Mouse (Mus musculus) stomach, embryonic 15.5 days (tissue): ENCODE data around the gene Krt28. TPM values are rescaled to one million over a fixed set of nuclear protein-coding genes. Genes with fewer than 3 reads are reported as not detected.
A peak's percentile ranks its signal among the peaks of the same experiment; 100 is the strongest.

ENCODE experiments used
- ATAC-seq: fragments of 200-750 bp; cut with Nextera tagmentation; 2 replicates; pipeline ENCODE4 v1.8.0; 2017; ENCODE audit warnings: low read depth, moderate number of reproducible peaks, moderate TSS enrichment; ENCODE audit not compliant: insufficient read depth, low FRiP score
- H3K27ac ChIP-seq: fragments of 300-500 bp; sonication (generic); 2 replicates; pipeline ENCODE4 v1.5.1; 2015; ENCODE audit warnings: mild to moderate bottlenecking, inconsistent platforms
- H3K27me3 ChIP-seq: fragments of 300-500 bp; sonication (generic); replicated peaks from 2 replicates; pipeline ENCODE4 v1.6.1; 2015; ENCODE audit warnings: inconsistent platforms
- H3K36me3 ChIP-seq: fragments of 300-500 bp; sonication (generic); 2 replicates; pipeline ENCODE4 v1.6.1; 2015; ENCODE audit warnings: inconsistent platforms
- H3K4me1 ChIP-seq: fragments of 300-500 bp; sonication (generic); 2 replicates; pipeline ENCODE4 v1.6.1; 2015; ENCODE audit warnings: inconsistent platforms
- H3K4me2 ChIP-seq: fragments of 300-500 bp; sonication (generic); 2 replicates; pipeline ENCODE4 v1.6.1; 2015; ENCODE audit warnings: mild to moderate bottlenecking, inconsistent platforms
- H3K4me3 ChIP-seq: fragments of 300-500 bp; sonication (generic); replicated peaks from 2 replicates; pipeline ENCODE4 v1.5.1; 2015; ENCODE audit warnings: inconsistent platforms
- H3K9ac ChIP-seq: fragments of 300-500 bp; sonication (generic); 2 replicates; pipeline ENCODE4 v1.6.1; 2015; ENCODE audit warnings: inconsistent platforms
- H3K9me3 ChIP-seq: fragments of 300-500 bp; sonication (generic); 2 replicates; pipeline ENCODE4 v1.6.1; 2016; ENCODE audit warnings: inconsistent platforms
- WGBS: fragments of 180-500 bp; shearing (Covaris S2); methylation state at CpG from one replicate; pipeline ENCODE4 v1.1.7; 2015; 5-methylcytosine and 5-hydroxymethylcytosine counted together
- polyA plus RNA-seq: library from polyadenylated mRNA; unstranded; fragments of >200 nt; fragmentation: Nextera tagmentation; extraction: Ambion mirVana; gene quantifications from 2 replicates; pipeline ENCODE4 v1.2.1, GENCODE M21; 2015

The Krt28 gene
- polyA plus RNA-seq, 1 experiment from 2014 or later = 0.08 TPM

DNA sequence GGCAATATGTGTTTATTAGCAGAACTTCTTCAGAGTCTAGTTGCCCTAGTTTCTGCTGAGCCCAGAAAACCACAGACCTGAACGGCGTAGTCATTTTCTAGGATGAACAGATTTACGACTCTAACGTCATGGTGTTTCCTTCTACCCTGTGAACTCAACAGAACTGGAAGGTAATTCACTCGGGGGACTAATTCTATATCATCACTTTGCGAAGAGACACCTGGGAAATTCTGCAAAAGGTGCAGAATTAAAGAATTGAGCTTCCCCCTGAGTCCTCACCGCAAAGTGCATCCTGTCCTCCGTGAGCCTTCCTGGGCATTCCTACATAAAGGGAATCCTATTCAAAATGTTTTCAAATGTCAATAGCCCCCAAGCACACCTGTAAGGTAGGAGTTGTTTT is 13.3 kb downstream of the Krt28 start:
- H3K9ac ChIP-seq = no peak overlapping the region
- no peaks in the 10 kb centered on the region for H3K9me3 ChIP-seq
- no peak overlapping the region for H3K27ac ChIP-seq
- no peak overlapping the region for H3K4me2 ChIP-seq
- ATAC-seq = no peak
- H3K4me3 ChIP-seq = no peak overlapping the region
- WGBS = 88% methylated on average over 8 of the region's 8 CpGs
- H3K27me3 ChIP-seq = no peaks in the 10 kb centered on the region
- no peaks in the 10 kb centered on the region for H3K36me3 ChIP-seq
- no peaks in the 10 kb centered on the region for H3K4me1 ChIP-seq

DNA sequence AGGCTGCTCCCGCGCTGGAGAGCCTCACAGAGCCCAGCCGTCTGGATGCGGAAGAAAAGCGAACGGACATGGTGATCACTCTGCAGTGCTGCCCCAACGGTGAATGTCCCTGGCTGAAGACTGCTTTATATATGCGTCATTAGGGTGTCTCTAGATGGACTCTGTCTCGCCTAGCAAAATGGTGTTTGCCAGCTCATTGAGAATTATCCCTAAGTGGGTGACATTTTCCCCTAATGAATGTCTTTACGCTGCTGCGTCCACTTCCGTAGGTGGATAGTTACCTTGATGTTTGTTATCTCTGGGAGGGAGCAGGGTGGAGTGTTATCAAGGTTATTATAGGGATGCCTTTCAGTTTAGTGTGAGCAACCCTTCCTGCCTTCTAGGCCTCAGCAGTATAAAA is 23.7 kb downstream of the Krt28 start, which contains the start of gene Krt27:
Gene Krt27, minus strand, starts transcription at position 101 of the 400 bp plus-strand sequence.
- ATAC-seq = no peak
- no peak within 1 kb of the TSS for H3K4me2 ChIP-seq
- no peaks in the 10 kb centered on the region for H3K4me1 ChIP-seq
- H3K27me3 ChIP-seq = no peaks in the 10 kb centered on the region
- H3K9me3 ChIP-seq = no peaks in the 10 kb centered on the region
- H3K36me3 ChIP-seq = no peaks in the 10 kb centered on the region
- H3K9ac ChIP-seq = no peak within 1 kb of the TSS
- WGBS = 70% methylated on average over 12 of the region's 12 CpGs
- no peak within 1 kb of the TSS for H3K27ac ChIP-seq
- H3K4me3 ChIP-seq = no peak within 1 kb of the TSS

DNA sequence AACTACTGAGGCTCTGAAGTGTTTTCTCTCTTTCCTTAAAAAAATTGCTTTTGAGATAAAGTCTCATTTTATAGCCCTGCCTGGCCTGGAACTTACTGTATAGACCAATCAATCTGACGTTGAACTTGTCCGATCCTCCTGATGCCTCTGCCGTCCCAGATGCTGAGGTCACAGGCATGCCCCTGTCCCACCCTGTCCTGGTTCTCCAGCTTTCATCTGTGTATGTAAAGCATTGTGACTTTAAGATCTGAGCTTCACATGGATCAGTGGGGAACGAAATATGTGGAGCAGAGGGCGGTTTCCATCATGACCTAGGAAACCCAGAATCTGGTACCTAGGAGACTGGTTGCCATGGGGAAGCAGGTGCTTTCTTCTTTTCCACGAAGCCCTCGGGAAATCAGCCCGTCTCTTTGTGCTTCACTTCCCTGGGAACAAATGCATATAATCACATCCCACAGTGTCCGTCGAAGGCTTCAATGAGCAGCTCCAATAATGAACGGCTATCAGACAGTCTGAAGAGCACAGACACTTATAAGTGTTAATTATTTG is 35.3 kb downstream of the Krt28 start:
- ATAC-seq = no peak

DNA sequence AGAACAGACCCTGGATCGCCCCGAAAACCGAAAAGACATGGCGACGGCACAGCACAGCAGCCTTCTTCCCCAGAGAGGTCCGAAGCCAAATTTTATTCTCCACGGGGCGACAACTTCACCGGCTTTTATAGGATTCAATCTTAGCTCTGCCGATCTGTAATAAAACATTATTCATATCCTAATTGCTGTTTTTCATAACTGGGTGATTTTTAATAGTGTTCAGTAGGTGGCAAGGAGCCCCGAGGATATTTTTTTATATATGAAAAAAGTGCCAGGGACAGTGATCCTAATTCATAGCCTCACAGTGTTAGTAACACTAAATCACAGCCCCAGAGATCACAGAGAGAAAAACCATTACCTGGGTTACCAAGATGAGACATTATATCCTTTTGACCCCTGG is 36.8 kb downstream of the Krt28 start, which contains the start of gene Krt26:
Gene Krt26, minus strand, starts transcription at position 101 of the 400 bp plus-strand sequence.
- H3K9me3 ChIP-seq = no peaks in the 10 kb centered on the region
- WGBS = 93% methylated on average over 11 of the region's 11 CpGs
- H3K9ac ChIP-seq = no peak within 1 kb of the TSS
- no peaks in the 10 kb centered on the region for H3K27me3 ChIP-seq
- H3K4me2 ChIP-seq = no peak within 1 kb of the TSS
- H3K4me3 ChIP-seq = no peak within 1 kb of the TSS
- H3K27ac ChIP-seq = no peak within 1 kb of the TSS
- H3K4me1 ChIP-seq = no peaks in the 10 kb centered on the region
- ATAC-seq = no peak
- H3K36me3 ChIP-seq = no peaks in the 10 kb centered on the region

More for the DNA sequence above, 35.3 kb downstream of the Krt28 start:
- Histone ChIP-seq H3K9me3 (no peaks in the 10 kb centered on the region), H3K4me2 (no peak overlapping the region), H3K27me3 (no peaks in the 10 kb centered on the region), H3K9ac (no peak overlapping the region), H3K4me3 (no peak overlapping the region), H3K36me3 (no peaks in the 10 kb centered on the region), H3K27ac (no peak overlapping the region), H3K4me1 (no peaks in the 10 kb centered on the region)
- 77% methylated on average over 11 of the region's 11 CpGs for WGBS

DNA sequence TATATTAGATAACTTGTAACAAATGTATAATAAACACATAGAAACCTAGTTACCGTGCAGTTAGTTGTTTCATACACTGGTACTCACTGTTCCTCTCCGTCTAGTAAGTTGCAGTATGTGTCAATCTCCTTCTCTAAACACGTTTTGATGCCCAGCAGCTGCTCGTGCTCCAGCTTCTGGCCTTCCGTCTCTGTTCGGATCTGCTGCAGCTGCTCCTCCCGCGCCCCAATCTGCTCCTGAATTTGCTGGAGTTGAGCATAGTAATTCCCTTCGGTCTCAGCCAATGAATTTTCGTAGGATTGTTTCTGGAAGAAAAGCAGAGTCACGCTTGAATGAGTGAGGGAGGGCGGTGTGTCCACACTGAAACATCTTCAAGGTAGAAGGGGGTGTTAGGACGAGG is 41.3 kb downstream of the Krt28 start:
- Histone ChIP-seq H3K4me1 (no peaks in the 10 kb centered on the region), H3K27ac (no peak overlapping the region), H3K4me3 (no peak overlapping the region), H3K4me2 (no peak overlapping the region), H3K9ac (no peak overlapping the region), H3K27me3 (no peaks in the 10 kb centered on the region), H3K9me3 (no peaks in the 10 kb centered on the region), H3K36me3 (no peaks in the 10 kb centered on the region)
- ATAC-seq = no peak
- 37% methylated on average over 13 of the region's 13 CpGs for WGBS

DNA sequence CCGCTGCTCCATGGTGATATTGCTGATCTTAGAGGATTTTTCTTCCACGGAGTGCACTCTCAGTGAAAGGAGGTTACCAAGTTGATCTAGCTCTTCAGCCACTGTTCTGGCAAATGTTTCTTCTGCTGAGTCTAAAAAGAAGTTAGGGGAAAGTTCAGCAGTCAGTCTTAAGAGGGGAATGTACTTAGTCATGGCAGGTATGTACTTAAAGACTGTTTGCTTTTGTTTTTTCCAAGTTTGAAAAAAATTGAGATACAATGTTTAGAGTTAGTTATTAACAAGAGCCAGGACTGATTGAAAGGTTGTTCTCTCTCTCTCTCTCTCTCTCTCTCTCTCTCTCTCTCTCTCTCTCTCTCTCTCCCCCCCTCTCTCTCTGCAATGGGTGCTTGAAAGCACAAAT is 45.0 kb downstream of the Krt28 start:
- 34% methylated on average over 2 of the region's 2 CpGs for WGBS
- Histone ChIP-seq H3K4me2 (no peak overlapping the region), H3K36me3 (no peaks in the 10 kb centered on the region), H3K9me3 (no peaks in the 10 kb centered on the region), H3K4me3 (no peak overlapping the region), H3K9ac (no peak overlapping the region), H3K27ac (no peak overlapping the region), H3K27me3 (no peaks in the 10 kb centered on the region), H3K4me1 (no peaks in the 10 kb centered on the region)
- ATAC-seq = no peak

DNA sequence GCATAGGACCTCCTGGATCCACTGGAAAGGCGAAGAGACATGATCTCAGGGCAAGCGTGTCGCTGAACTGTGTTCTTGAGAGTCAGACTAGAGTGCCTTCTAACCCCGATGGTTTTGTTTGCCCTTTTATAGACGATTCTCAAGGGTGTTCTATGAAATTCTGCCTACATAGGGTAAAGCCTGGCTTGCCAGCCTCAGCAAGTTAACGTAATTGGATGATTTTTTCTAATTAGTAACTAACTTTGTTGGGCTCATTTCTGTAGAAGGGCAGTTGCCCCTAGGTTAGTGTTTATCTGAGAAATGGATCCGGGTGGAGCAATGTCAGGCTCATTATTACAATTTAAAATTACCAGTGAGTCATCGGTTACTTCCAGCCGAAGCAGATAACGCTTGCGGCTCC is 51.9 kb downstream of the Krt28 start, which contains the start of gene Krt25:
Gene Krt25, minus strand, starts transcription at position 101 of the 400 bp plus-strand sequence.
- ATAC-seq = no peak
- no peaks in the 10 kb centered on the region for H3K9me3 ChIP-seq
- WGBS = 85% methylated on average over 11 of the region's 11 CpGs
- H3K36me3 ChIP-seq = no peaks in the 10 kb centered on the region
- peaks cover 4% of the 10 kb centered on the region; the same call in 1 of the 2 replicates for H3K4me1 ChIP-seq
- H3K27ac ChIP-seq = no peak within 1 kb of the TSS
- no peak within 1 kb of the TSS for H3K9ac ChIP-seq
- H3K27me3 ChIP-seq = no peaks in the 10 kb centered on the region
- H3K4me2 ChIP-seq = no peak within 1 kb of the TSS
- H3K4me3 ChIP-seq = no peak within 1 kb of the TSS

DNA sequence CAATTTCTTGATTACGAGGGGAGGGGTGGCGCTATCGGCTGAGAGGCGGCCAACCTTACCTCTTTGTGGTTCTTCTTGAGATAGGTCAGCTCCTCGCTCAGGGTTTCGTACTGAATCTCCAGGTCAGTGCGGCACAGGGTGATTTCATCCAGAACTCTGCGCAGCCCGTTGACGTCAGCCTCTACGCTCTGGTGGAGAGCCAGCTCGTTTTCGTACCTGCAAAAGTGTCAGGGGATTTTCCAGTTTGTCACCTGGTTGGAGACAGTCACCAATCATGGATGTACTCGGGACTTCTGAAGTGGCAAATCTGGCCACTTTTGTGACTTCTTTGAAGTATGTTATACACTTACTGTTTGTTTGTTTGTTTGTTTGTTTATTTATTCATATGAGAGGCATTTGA is 53.6 kb downstream of the Krt28 start:
- Histone ChIP-seq H3K4me2 (no peak overlapping the region), H3K4me1 (peaks cover 4% of the 10 kb centered on the region; the same call in 1 of the 2 replicates), H3K9ac (no peak overlapping the region), H3K9me3 (no peaks in the 10 kb centered on the region), H3K4me3 (no peak overlapping the region), H3K36me3 (no peaks in the 10 kb centered on the region), H3K27ac (no peak overlapping the region), H3K27me3 (no peaks in the 10 kb centered on the region)
- no peak for ATAC-seq
- WGBS = 87% methylated on average over 14 of the region's 14 CpGs

DNA sequence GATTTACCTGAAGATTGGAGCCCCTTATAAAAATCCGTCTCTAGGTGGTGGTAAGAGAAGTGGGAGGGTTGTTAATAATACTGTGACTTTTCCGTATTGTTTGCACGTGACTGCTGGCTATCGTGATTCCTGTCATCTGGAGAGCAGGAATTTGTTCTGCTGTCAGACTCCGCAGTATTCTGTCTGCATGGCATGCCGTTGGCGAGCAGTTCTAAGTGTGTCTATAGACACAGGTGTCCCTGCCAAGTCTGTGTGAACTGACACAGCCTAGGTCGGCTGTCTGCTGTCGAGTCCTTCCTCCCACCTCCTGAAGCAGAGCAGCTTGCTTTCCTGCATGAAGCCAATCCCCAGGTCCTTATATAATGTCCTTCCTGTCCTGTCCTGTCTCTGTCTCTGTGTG is 55.6 kb downstream of the Krt28 start:
- no peak for ATAC-seq
- H3K36me3 ChIP-seq = no peaks in the 10 kb centered on the region
- no peak overlapping the region for H3K9ac ChIP-seq
- H3K4me2 ChIP-seq = 0 out of 2 replicates have a peak overlapping the region, but pooled peaks have one; percentile 13
- 37% methylated on average over 9 of the region's 9 CpGs for WGBS
- no peaks in the 10 kb centered on the region for H3K9me3 ChIP-seq
- H3K27me3 ChIP-seq = no peaks in the 10 kb centered on the region
- H3K4me3 ChIP-seq = no peak overlapping the region
- peaks cover 4% of the 10 kb centered on the region; the same call in 1 of the 2 replicates for H3K4me1 ChIP-seq
- no peak overlapping the region for H3K27ac ChIP-seq

DNA sequence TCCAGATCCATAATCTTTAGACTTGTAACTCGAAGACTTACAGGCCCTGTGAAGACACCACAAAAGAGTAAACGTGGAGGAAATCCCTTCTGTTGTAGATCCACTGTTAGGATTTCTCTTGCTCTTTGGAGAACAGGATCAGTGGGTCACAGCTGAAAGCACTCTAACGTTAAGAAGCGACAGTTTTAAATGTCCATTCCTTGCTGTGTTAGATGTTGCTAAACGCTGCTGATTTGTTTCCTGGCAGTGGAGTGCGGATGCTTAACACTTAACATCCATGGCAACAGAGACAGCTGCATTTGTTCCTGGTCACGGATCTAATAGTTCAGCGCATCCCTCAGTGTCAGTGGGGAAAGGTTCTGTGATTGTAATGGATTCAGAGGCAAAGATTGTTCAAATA is 58.2 kb downstream of the Krt28 start:
- 41% methylated on average over 8 of the region's 8 CpGs for WGBS
- H3K9me3 ChIP-seq = no peaks in the 10 kb centered on the region
- H3K36me3 ChIP-seq = no peaks in the 10 kb centered on the region
- no peak overlapping the region for H3K27ac ChIP-seq
- peaks cover 8% of the 10 kb centered on the region; the same call in 1 of the 2 replicates for H3K4me1 ChIP-seq
- ATAC-seq = no peak
- H3K27me3 ChIP-seq = no peaks in the 10 kb centered on the region
- no peak overlapping the region for H3K4me2 ChIP-seq
- no peak overlapping the region for H3K4me3 ChIP-seq
- H3K9ac ChIP-seq = no peak overlapping the region
